Mouse (Mus musculus) erythroblast, embryonic 14.5 days (primary cell): ENCODE data around the gene Ipo11. TPM values are rescaled to one million over a fixed set of nuclear protein-coding genes. Genes with fewer than 3 reads are reported as not detected.

ENCODE experiments used
- H3K27me3 ChIP-seq: 2 replicates; pipeline ENCODE4 v1.6.1; 2012; ENCODE audit warnings: inconsistent platforms; ENCODE audit not compliant: control insufficient read depth
- H3K36me3 ChIP-seq: 2 replicates; pipeline ENCODE4 v1.6.1; 2012; ENCODE audit warnings: mild to moderate bottlenecking, inconsistent platforms; ENCODE audit not compliant: control insufficient read depth
- H3K4me1 ChIP-seq: 2 replicates; pipeline ENCODE4 v1.6.1; 2012; ENCODE audit warnings: inconsistent platforms; ENCODE audit not compliant: control insufficient read depth
- H3K4me3 ChIP-seq: replicated peaks from 2 replicates; pipeline ENCODE3; 2012; ENCODE audit warnings: moderate library complexity, mild to moderate bottlenecking, inconsistent platforms
- H3K9me3 ChIP-seq: 2 replicates; pipeline ENCODE4 v1.6.1; 2012; ENCODE audit warnings: low read length, inconsistent platforms, mixed read lengths; ENCODE audit not compliant: control insufficient read depth
- GATA1 ChIP-seq: IDR thresholded peaks from 2 replicates; pipeline ENCODE4 v1.6.1; 2012; ENCODE audit warnings: low read length, inconsistent platforms, mixed read lengths
- TAL1 ChIP-seq: IDR thresholded peaks from 3 replicates; pipeline ENCODE4 v1.6.1; 2012; ENCODE audit warnings: low read length, inconsistent platforms, mixed read lengths
- polyA plus RNA-seq: library from polyadenylated mRNA; stranded (reverse); fragments of >175 nt; gene quantifications from 2 replicates; pipeline ENCODE4 v1.2.3, GENCODE M21; 2012

Gene Ipo11
- polyA plus RNA-seq, 1 experiment = 0.86 TPM

- H3K4me1 ChIP-seq = peaks cover 11% of the 10 kb centered on the region
- no peak for TF ChIP-seq GATA1
- no peak for TF ChIP-seq TAL1
- H3K9me3 ChIP-seq = no peaks in the 10 kb centered on the region
- no peaks in the 10 kb centered on the region for H3K27me3 ChIP-seq
- no peak overlapping the region for H3K4me3 ChIP-seq
- H3K36me3 ChIP-seq = peaks cover 22% of the 10 kb centered on the region
Observed at GRCm38 (mm10) chr13:106830029-106830428, 106.7 kb downstream of the Ipo11 start.

- TF ChIP-seq TAL1 (no peak), GATA1 (no peak)
- Histone ChIP-seq H3K4me1 (peaks cover 11% of the 10 kb centered on the region), H3K36me3 (peaks cover 21% of the 10 kb centered on the region), H3K27me3 (no peaks in the 10 kb centered on the region), H3K9me3 (no peaks in the 10 kb centered on the region), H3K4me3 (no peak overlapping the region)
Observed at GRCm38 (mm10) chr13:106829327-106829997, 107.3 kb downstream of the Ipo11 start.

GRCm38 (mm10) chr13:106825618-106826017, 111.1 kb downstream of the Ipo11 start:
- peaks cover 22% of the 10 kb centered on the region for H3K36me3 ChIP-seq
- no peaks in the 10 kb centered on the region for H3K9me3 ChIP-seq
- H3K4me3 ChIP-seq = no peak overlapping the region
- TF ChIP-seq TAL1 = no peak
- no peak for TF ChIP-seq GATA1
- peaks cover 11% of the 10 kb centered on the region for H3K4me1 ChIP-seq
- H3K27me3 ChIP-seq = no peaks in the 10 kb centered on the region

GRCm38 (mm10) chr13:106823875-106824191, 112.9 kb downstream of the Ipo11 start:
- H3K4me3 ChIP-seq = no peak overlapping the region
- no peaks in the 10 kb centered on the region for H3K27me3 ChIP-seq
- H3K9me3 ChIP-seq = no peaks in the 10 kb centered on the region
- H3K36me3 ChIP-seq = peaks cover 30% of the 10 kb centered on the region
- TF ChIP-seq TAL1 (no peak), GATA1 (no peak)
- no peaks in the 10 kb centered on the region for H3K4me1 ChIP-seq

- H3K36me3 ChIP-seq = peaks cover 30% of the 10 kb centered on the region
- no peak overlapping the region for H3K4me3 ChIP-seq
- H3K9me3 ChIP-seq = no peaks in the 10 kb centered on the region
- H3K27me3 ChIP-seq = no peaks in the 10 kb centered on the region
- no peaks in the 10 kb centered on the region for H3K4me1 ChIP-seq
- no peak for TF ChIP-seq TAL1
- no peak for TF ChIP-seq GATA1
Observed at GRCm38 (mm10) chr13:106823121-106823874, 113.5 kb downstream of the Ipo11 start.

- TF ChIP-seq TAL1 (no peak), GATA1 (no peak)
- no peak overlapping the region for H3K4me3 ChIP-seq
- H3K9me3 ChIP-seq = no peaks in the 10 kb centered on the region
- peaks cover 35% of the 10 kb centered on the region for H3K36me3 ChIP-seq
- no peaks in the 10 kb centered on the region for H3K27me3 ChIP-seq
- H3K4me1 ChIP-seq = no peaks in the 10 kb centered on the region
Observed at GRCm38 (mm10) chr13:106820149-106820548, 116.6 kb downstream of the Ipo11 start.

GRCm38 (mm10) chr13:106819749-106820148, 117.0 kb downstream of the Ipo11 start:
- no peak for TF ChIP-seq TAL1
- TF ChIP-seq GATA1 = no peak
- Histone ChIP-seq H3K36me3 (peaks cover 35% of the 10 kb centered on the region), H3K4me1 (no peaks in the 10 kb centered on the region), H3K4me3 (no peak overlapping the region), H3K27me3 (no peaks in the 10 kb centered on the region), H3K9me3 (no peaks in the 10 kb centered on the region)

GRCm38 (mm10) chr13:106817066-106817465, 119.7 kb downstream of the Ipo11 start:
- no peak overlapping the region for H3K4me3 ChIP-seq
- H3K4me1 ChIP-seq = no peaks in the 10 kb centered on the region
- H3K36me3 ChIP-seq = peaks cover 40% of the 10 kb centered on the region
- no peak for TF ChIP-seq GATA1
- no peak for TF ChIP-seq TAL1
- no peaks in the 10 kb centered on the region for H3K9me3 ChIP-seq
- no peaks in the 10 kb centered on the region for H3K27me3 ChIP-seq

GRCm38 (mm10) chr13:106813519-106813918, 123.2 kb downstream of the Ipo11 start:
- no peaks in the 10 kb centered on the region for H3K4me1 ChIP-seq
- H3K36me3 ChIP-seq = peaks cover 47% of the 10 kb centered on the region
- no peaks in the 10 kb centered on the region for H3K9me3 ChIP-seq
- H3K4me3 ChIP-seq = no peak overlapping the region
- no peaks in the 10 kb centered on the region for H3K27me3 ChIP-seq
- TF ChIP-seq TAL1 (no peak), GATA1 (no peak)

GRCm38 (mm10) chr13:106813087-106813486, 123.7 kb downstream of the Ipo11 start:
- no peaks in the 10 kb centered on the region for H3K4me1 ChIP-seq
- no peaks in the 10 kb centered on the region for H3K9me3 ChIP-seq
- TF ChIP-seq GATA1 (no peak), TAL1 (no peak)
- H3K4me3 ChIP-seq = no peak overlapping the region
- H3K27me3 ChIP-seq = no peaks in the 10 kb centered on the region
- H3K36me3 ChIP-seq = peaks cover 44% of the 10 kb centered on the region
